Mouse (Mus musculus) kidney, adult 18-20 months (tissue): ENCODE data around the gene Plin4.

Experiments
- DNase-seq: peaks from one replicate; pipeline ENCODE4 v3.0.0; 2021

The Plin4 gene

GRCm38 (mm10) chr17:56055945-56056678 lies 53.5 kb downstream of the Plin4 start:
- no peak for DNase-seq

- no peak for DNase-seq
Observed at GRCm38 (mm10) chr17:56054938-56055337, 54.7 kb downstream of the Plin4 start.

- DNase-seq: no peak
Observed at GRCm38 (mm10) chr17:56051369-56051768, 58.2 kb downstream of the Plin4 start.
